Mouse (Mus musculus) gastrocnemius, adult 8-10 months (tissue): ENCODE results near the gene Dnttip1. TPM values are rescaled to one million over a fixed set of nuclear protein-coding genes. Genes with fewer than 3 reads are reported as not detected.

ENCODE experiments used
- DNase-seq, 2 experiments: peaks; one replicate each; pipeline ENCODE4 v3.0.0; 2022; ENCODE audit warnings: low spot score in 2 of 2
- total RNA-seq, 4 experiments: library from RNA; stranded (reverse); gene quantifications; 2 replicates each; pipeline ENCODE4 v1.2.4; 2022

Dnttip1 gene
- total RNA-seq, 4 experiments from 2014 or later = 15.6 to 21.0 (median 17.7) TPM

DNA sequence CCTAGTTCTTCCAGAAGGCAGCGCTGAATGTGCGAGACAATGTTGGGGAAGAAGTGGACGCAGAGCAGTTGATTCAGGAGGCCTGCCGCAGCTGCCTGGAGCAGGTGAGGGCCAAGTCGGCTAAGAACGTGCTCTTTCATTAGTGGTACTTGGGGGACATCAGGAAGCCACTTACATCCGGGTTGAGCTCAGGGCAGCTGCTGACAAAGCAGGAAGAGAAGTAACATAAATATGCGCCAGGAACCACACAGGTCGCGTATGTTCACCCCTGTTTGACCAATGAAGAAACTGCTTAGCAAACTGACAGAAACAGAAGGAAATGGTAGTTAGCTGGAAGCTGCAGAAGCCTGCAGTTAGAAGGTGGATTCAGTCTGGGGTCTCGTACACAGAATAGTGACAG, 8.3 kb downstream of the Dnttip1 start:
- DNase-seq = no peak

DNA sequence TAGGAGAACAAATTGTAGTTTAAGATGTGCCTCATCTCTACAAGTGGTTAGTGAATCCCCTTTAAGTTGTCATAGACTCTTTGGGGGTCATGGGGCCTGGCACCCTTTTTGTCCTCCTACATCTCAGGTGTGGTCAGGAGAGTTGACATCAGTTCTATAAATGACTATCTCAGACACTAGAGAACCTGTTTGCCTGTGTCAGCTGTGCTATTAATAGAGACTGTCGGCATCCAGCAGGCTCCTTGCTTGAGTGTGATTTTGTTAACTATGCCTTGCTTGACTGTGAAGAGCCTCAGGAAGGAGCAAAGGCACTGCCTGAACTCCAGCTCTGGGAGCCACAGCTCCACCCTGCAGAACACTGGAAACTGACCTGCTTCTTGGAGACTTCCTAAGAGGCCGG, 9.0 kb downstream of the Dnttip1 start:
- DNase-seq = peak in 1 of 2 experiments; percentile 49

DNA sequence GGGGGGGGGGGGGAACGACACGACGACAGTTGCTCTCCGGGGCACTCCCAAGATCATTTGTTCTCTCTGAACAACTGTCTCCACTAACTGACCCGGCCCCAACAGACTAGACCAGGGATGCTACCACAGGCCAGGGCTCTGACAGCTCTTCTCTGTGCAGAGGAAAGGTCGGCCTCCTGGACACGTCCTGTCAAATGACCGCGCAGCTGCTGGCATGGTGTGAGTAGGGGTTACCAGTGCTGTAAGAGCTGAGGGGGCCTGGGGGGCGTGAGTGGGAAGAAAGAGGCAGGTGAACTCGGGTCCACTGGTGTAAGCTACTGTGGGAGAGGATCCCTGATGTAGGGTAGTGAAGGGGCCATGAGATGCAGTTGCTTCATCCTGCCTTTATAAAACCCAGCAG, 12.1 kb downstream of the Dnttip1 start:
- DNase-seq = no peak

DNA sequence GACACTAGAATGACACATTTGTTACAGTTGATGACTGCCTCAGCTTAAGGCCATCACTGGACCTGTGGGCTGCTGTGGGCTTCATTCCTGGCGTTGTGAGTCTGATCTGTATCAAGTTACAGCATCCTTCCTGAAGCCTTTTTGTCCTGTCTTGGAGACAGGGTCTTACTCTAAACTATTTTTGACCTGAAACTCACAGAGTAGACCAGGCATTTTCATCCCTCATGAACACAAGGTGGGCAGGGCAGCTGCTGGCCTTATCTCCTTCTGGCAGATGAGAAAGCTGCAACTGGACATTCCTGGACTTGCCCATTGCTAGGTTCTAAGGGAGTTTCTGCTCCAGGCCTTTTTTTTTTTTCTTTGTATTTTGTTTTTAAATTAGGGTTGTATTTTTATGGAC, 12.9 kb downstream of the Dnttip1 start:
- no peak for DNase-seq

DNA sequence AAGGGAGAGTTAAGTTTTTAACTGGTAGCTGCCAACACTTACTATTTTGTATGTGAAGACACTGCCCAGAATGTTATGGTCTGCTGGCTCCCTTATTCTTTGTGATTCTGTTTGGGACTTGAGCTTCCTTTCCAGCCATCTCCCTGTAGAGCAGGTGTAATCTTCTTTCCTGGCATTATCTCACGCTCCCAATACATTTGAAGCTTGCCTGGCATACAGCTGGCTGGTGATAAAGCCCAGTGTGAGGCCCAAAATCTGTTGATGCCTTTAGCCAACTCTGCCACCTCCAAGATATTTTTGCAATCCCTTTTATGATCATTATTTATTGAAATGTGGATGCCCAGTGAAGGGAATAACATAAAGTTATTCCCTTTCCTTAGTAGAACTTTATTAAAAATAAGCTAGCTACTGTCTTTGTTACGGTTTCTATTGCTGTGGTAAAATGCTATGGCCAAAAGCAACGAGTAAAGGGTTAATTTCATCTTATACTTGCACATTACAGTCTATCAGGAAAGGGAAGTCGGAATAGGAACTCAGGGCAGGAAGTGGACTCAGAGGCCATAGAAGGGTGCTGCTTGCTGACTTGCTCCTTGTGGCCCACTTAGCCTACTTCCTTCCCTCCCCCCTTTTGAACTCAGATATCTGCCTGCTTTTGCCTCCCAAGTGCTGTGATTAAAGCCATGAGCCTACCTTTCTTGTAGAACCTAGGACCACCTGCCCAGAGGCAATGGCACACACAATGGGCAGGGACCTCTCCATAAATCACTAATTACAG, 14.5 kb downstream of the Dnttip1 start:
- no peak for DNase-seq

DNA sequence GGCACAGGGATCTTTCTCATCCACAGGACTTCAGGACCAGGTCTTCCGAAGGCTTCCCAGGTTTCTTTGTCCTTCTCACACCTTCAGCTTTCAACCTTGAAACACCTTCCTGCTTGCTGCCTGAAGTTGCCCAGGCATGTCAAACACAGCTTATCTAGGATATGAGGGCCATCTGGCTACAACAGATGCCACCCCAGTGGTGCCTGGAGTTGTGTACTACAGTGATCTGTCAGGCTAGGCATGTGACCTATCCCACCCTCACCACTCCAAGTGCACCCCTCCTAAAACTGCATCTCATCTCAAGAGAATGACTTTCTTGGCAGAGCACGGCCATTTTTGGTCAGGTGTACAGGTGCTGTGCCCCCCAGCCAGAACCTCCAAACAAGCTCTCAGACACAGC, 15.7 kb downstream of the Dnttip1 start:
- DNase-seq = no peak

DNA sequence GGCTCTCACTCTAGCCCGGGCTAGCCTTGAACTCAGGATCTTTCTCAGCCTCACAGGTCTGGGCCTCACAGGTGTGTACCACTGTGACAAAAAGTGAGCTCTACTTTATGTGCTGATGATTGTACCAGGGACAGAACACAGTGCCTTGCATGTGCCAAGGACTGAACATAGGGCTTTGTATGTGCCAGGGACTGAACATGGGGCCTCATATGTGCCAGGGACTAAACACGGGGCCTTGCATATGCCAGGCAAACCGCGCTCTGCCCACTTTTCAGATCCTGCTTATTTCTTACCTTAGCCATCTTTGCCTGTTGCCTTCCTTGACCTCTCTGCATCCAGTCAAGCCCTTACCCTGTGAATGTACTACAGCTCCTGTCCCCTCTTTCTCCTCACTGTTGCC, 16.2 kb downstream of the Dnttip1 start:
- DNase-seq = no peak

DNA sequence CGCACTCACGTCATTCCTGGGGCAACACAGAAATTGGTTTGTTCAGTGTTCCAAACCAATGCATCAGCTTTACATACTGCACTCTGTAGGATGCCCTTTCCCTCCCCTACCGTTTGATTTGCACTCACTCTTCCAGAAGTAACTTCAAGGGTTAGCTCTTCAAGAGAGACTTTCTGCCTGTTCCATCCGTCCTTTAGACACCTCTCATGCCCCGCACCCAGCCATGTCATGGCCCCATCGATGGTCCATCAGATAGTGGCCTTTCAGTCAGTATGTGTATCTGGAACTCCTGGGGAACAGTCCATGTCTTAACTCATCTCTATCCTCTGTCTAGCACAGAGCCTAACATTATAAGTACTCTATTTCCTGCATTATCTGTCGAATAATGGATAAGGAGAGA, 16.8 kb downstream of the Dnttip1 start:
- no peak for DNase-seq

DNA sequence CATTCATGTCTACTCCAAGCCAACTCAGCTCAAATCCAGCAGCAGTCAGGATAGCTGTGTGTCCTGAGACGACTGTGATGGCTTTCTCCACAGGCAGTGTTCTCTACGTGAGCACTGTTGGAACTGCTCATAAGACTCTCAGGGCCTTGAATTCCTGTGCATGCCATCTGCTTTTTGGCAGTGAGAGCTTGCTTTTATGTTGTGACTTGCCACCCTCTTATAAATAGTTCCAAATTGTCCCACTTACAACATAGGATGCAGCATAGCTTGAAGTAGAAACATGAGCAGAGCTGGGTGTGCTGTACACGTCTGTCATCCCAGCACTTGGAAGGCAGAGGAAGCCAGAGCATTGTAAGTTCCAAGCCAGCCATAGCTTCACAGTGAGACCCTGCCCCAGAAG, 20.1 kb downstream of the Dnttip1 start:
- no peak for DNase-seq

DNA sequence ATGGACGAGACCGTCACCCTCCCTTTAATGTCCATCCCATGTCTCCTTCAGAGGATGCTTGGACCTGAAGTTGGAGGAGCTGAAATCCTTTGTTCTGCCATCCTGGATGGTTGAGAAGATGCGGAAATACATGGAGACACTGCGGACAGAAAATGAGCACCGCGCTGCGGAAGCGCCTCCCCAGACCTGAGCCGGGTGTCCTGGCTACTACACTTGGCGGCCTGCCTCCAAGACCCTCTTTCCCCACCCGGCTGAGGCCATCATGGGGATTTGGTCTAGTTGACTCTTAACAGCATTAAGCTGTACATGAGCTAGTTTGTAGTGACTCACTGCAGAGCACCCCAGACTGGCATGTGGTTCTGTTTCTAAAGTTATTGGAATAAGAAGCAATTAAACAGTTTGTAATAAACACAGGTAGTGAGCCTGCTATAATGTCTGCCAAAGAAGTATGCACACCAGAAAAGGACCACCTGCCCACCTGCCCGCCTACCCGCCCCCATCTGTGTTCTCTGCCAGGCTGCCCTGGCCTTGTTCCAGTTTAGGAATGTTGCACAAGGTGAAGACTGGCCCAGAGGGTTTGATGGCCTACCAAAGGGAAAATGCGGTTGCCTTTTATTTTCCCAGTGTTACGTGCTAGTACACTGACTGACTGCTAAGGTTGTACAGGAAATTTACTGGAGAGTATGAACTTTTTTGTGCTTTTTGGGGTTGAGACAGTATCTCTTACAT, 22.2 kb downstream of the Dnttip1 start:
- DNase-seq = no peak

DNA sequence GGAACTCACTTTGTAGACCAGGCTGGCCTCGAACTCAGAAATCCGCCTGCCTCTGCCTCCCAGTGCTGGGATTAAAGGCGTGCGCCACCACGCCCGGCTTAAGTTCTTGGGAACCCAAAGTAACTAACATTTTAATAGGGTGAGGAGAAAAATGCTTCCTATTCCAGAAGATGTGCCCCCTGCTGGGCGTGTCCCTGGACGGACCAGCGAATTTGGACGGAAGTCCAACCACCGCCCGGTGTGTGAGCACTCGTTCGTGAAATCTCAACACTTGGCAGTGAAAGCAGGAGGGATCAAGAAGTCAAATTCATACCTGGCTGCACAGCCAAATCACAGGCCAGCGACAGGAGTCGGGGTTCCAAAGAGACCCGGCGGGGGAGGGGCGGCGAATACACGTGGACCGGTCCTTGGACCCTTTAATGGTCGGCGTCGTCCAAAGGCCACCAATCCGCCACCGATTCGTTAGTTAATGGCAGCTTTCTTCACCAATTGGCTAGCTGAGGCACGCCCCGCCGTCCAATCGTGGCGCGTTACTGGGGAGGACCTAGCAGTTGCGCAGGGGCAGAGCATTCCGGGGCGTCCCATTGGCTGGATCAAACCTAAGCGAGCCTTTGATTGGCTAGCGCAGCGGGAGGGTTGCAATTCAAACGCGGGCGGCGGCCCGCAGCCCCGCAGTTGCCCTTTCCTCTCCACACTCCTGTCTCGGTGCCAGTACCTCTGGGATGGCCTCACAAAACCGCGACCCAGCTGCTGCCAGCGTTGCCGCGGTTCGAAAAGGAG, 23.7 kb downstream of the Dnttip1 start, which contains the start of gene Ube2c:
Gene Ube2c (plus strand): TSS at position 641 of the 780 bp plus-strand sequence.
- DNase-seq = peak; percentile 96 to 97

DNA sequence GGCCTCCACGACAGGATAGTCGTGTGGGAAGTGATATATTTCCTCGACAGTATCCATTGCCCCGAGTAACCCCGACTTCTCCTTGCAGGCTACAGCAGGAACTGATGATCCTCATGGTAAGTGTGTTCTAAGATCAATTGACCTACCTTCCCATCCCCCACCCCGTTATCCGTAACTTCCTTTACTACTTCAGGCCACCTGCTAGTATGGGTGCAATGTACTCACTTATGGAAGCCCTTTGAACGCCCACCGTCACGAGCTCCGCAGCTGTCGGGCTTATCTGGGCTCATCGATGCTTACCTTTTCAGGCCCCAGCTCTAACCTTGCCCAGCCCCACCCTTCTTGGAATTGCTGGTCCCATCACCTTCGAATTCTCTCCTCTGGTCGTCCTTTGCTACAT, 24.5 kb downstream of the Dnttip1 start:
- DNase-seq = no peak

DNA sequence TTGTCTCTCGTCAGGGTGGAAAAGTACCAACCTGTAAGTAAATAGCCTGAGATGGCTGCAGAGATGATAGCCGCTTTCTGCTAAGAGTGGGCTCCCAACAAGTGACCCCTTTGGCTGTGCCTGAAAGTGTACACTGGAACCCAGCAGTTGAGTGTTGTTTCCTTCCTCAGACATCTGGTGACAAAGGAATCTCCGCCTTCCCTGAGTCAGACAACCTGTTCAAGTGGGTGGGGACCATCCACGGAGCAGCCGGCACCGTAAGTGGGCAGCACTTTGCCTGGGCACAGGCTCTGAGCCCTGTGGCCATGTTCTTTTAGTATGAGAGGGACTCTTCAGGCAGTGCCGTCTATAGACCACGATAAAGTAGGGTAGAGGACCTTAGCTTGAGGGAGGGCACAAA, 25.3 kb downstream of the Dnttip1 start:
- DNase-seq = no peak

DNA sequence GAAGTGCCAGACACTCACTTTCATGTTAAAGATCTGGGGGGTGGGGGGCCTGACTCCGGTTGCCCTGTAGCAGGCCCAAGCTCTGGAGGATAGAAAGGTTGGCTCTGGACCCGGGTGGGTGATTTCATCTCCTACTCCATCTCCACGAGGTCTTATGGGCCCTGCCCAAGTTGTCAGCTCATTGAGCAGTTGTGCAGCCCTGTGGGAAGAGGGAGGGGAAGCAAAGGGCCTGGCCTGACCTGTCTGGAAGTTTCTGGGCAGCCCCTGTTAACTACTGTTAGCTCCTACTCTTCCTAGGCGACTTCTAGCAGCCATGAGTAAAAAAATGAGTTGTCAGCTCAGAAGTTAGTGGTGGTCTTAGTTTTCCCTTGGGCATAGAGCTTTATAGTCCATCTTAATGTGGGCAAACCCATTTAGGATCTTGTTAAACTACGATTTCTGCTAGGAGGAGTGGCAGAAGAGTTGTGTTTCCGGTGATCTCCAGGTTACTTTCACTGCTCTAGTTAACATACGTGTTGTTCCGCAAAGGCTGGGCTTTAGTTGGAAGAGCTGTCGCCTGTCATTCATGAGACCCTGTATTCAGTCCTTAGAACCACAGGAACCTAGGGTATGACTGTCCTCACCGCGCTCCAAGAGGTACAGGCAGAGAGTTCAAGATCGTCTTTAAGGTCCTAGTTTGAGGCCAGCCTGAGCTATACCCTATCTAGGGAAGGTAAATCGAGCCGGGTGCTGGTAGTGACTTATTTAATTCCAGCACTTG, 27.6 kb downstream of the Dnttip1 start:
- no peak for DNase-seq

DNA sequence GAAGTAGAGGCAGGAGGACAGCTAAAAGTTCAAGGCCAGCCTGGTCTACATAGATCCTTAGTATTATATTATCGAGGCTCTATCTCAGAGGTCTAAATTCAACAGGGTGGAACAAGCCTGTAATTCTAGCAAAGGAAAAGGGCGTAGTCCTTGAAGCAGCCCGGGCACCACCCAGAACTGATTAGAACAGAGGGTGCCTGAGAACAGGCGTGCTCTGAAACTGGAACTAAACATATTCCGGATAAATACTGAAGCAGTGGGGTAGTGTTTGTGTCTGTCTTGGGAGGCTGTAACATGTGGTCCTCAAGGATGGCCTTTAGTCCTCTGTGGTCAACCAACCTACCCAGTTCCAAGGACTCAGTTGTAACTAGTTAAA, 28.2 kb downstream of the Dnttip1 start:
- no peak for DNase-seq

DNA sequence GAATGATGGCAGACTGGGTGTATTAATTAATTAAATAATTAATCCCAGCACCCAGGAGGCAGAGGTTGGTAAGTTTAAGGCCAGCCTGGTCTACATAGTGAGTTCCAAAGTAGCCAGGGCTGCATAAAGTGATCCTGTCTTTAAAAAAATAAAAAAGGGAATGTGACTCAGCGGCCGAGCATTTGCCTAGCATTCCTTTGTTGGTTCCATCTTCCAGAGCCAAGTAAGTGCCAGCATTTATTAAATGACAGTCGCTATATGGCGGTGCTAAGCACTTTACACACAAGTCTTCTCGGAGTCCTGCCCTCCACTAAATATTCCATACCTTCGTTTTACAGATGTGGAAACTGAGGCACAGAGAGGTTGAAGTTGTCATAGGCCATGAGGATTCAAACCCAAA, 30.3 kb downstream of the Dnttip1 start:
- no peak for DNase-seq

DNA sequence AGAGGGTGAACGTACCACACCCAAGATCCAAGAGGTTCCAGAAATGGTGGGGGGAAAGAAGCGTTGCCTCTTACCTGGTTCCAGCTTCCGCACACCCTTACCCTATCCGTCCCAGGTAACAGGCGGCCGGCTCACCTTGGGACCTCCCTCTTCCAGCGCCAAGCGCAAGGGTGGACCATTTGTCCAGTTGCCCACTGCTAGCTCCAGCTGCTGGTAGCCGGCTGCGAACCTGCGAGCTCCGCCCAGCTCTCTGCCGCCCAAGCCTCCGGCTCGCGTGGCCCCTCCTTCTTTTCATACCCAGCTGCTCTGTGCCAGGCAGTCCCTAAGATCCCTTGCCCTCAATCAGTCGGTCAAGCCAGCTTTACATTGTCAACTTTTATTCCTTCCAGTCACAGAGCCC, 31.0 kb downstream of the Dnttip1 start:
- no peak for DNase-seq

DNA sequence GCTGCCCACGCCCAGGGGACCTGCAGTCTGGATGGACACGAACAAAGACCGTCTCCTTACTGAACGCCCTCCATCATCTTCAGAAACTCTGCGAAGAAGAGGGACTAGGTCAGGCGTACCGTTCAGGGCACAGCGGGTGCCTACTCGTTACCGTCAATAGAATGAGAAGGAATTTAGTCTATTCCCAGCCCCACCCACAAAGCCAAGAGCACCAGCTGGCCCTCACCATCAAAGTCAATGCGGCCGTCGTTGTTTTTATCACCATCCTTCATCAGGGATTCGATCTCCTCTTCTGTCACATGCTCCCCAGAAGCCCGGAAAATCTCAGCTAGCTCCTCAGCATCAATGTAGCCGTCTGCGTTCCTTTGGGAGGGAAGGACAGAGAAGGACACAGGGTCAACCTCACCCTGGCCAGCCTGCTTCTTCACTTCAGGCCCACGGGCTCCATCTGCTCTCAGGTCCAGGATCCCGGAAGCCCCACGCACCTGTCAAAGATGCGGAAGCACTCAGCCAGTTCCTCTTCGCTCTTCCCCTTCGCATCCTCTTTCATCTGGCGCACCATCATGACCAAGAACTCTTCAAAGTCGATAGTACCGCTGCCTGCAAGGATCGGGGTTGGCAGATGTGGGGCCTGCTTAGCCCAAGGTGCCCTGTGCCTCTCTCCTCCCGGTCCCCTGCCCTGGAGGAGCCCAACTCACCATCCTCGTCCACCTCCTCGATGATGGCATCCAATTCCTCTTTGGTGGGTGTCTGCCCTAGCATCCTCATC, 31.6 kb downstream of the Dnttip1 start:
- no peak for DNase-seq

DNA sequence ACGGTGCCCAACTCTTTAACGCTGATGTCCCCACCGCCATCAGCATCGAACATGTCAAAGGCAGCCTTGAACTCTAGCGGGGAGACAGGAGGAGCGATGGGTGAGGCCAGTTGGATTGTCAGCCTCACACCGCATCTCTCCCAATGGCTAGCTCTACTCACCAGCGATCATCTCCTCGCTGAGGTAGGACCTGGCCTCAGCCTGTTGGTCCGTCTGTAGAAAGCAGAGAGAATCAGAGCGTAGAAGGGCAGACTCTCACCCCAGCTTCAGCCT, 32.2 kb downstream of the Dnttip1 start:
- DNase-seq = no peak

DNA sequence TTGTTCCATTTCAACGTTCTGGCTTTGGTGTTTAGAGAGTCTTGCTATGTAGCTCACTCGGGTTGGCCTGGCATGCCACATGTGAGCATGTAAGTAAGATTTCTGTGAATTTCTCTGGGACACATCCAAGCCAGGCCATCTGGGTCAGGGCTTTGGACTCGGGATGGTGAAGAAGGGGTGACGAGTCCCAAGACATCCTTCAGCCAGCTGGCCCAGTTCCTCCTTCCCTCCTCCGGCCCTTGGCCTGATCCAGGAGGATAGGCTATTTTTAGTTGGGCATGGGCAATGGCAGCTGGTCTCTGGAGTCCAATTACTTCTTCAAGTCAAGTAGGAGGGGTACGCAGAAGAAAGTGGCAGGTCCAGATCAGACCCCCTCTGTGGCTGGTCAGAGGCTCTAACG, 33.0 kb downstream of the Dnttip1 start:
- peak; percentile 49 to 78 for DNase-seq

DNA sequence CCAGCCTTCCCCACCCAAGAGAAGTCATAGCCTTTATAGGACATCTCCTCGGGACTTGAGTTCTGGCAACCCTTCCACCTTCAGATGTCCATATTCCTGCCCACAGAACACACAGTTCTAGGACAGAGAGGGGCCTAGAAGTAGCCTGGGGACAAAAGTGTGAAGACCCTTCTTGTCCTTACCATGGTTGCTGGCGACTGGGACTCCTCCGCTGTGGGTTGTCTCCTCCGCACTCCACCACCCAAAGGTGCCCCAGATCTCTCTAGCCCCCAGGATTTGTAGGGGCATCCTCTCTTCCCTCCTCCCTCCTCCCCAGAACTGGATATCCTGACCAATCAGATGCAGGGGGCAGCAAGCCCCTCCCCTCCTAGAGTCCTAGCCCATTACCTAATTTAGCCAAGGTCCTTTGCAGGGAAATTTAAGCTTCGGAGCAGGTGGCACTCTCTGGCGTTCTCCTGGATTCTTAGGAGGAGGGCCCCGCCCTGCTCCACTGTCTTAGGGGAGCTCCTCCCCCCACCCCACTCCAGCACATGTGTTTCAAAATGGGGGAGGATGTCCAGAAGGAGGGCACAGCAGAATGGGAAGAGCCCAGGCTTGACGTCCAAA, 33.8 kb downstream of the Dnttip1 start, which contains the start of gene Tnnc2:
Gene Tnnc2 (minus strand): TSS at position 487 of the 606 bp plus-strand sequence.
- peak; percentile 76 to 87 for DNase-seq
